Mouse (Mus musculus) embryonic fibroblast, embryonic 13.5 days (primary cell): ENCODE data around the gene Ovch2.

Source experiments
- CTCF ChIP-seq: IDR thresholded peaks from 2 replicates; pipeline ENCODE4 v1.5.1; 2011; ENCODE audit warnings: mild to moderate bottlenecking, control low read depth, low read length, moderate library complexity, borderline replicate concordance; ENCODE audit not compliant: insufficient read depth
- POLR2A ChIP-seq: IDR thresholded peaks from 2 replicates; pipeline ENCODE4 v1.6.1; 2011; ENCODE audit warnings: low read depth, mild to moderate bottlenecking, control low read depth, low read length, moderate library complexity

DNA sequence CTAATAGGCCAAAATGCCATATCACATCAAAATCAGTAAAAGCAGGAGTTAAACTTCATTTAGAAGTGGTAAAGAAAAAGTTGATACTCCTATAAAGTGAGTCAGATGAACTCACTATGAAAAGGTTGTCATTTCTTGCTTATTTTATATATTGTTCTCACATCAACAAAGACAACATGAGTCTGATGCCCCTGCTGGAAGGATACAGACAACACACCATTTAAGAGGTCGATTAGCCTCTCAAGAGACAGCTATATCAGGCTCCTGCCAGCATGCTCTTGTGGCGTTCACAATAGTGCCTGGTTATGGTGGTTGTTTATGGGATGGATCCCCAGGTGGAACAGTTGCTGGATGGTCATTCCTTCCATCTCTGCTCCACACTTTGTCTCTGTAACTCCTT is 67.8 kb downstream of the Ovch2 start:
- TF ChIP-seq POLR2A (no peak), CTCF (no peak)
